Mouse (Mus musculus): ENCODE data around the gene Ppp3ca.
A peak's percentile ranks its signal among the peaks of the same experiment; 100 is the strongest.

DNA sequence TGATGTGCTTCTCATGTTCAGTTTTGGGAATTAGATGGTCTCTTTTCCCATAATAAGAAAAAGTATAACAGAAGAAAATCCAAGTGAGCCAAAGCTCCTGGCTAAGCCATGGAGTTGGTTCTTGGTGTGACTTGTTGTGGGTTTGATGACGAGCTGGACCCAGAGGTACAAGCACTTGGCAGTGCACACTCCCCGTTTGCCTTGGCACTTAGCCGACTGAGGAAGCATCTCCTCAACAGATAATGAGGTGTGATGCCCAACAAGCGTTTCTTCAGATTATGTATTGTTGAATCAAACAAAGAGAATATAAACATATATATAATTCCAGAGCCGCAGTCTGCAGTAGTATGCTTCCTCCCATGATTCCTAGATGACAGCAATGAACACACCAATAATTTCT, 101.8 kb downstream of the Ppp3ca start:
- TF ChIP-seq TCF12 (IDR thresholded peaks at IDR 0.05; ENCODE audit: low read depth, low read length) (no peak), POLR2A (IDR thresholded peaks at IDR 0.05; ENCODE audit: control insufficient read depth in 1 of 2, insufficient read depth in 1 of 2, low read depth in 1 of 2, low read length in 2 of 2, poor library complexity in 1 of 2) (no peak), USF1 (IDR thresholded peaks at IDR 0.05; ENCODE audit: low read depth, low read length) (no peak), MAX (IDR thresholded peaks at IDR 0.05; ENCODE audit: low read length) (no peak), POLR2AphosphoS2 (IDR thresholded peaks at IDR 0.05; ENCODE audit: low read length) (no peak), CTCF (IDR thresholded peaks at IDR 0.05 in 2 of 3, conservative IDR thresholded peaks at IDR 0.05 in 1 of 3; ENCODE audit: control insufficient read depth in 1 of 3, insufficient read depth in 1 of 3, low read depth in 2 of 3, low read length in 3 of 3, poor library complexity in 1 of 3, severe bottlenecking in 1 of 3) (no peak), SIN3A (IDR thresholded peaks at IDR 0.05; ENCODE audit: low read length) (peak; percentile 33; the same call in 1 of the 2 replicates), KAT2A (conservative IDR thresholded peaks at IDR 0.05; ENCODE audit: low read depth, low read length) (no peak), SMC3 (IDR thresholded peaks at IDR 0.05; ENCODE audit: low read depth, low read length) (no peak), UBTF (IDR thresholded peaks at IDR 0.05; ENCODE audit: borderline replicate concordance, insufficient read depth, low read depth, low read length) (no peak), HCFC1 (IDR thresholded peaks at IDR 0.05; ENCODE audit: low read depth, low read length) (no peak), EP300 (IDR thresholded peaks at IDR 0.05; ENCODE audit: low read depth in 1 of 2, low read length in 2 of 2) (peak; percentile 11 to 52; a peak in 3 of 4 replicates), GATA1 (IDR thresholded peaks at IDR 0.05; ENCODE audit: low read depth, low read length) (0 out of 2 replicates have a peak, but pooled peaks have one; percentile 19), GABPA (IDR thresholded peaks at IDR 0.05; ENCODE audit: low read depth, low read length) (no peak)

Data from MEL (cell line).